Mouse (Mus musculus): ENCODE results near the gene Eif4a2. TPM values are rescaled to one million over a fixed set of nuclear protein-coding genes. Genes with fewer than 3 reads are reported as not detected.
A peak's percentile ranks its signal among the peaks of the same experiment; 100 is the strongest.

Gene Eif4a2
- total RNA-seq, 2 experiments from 2014 or later: 464 to 592 TPM

DNA sequence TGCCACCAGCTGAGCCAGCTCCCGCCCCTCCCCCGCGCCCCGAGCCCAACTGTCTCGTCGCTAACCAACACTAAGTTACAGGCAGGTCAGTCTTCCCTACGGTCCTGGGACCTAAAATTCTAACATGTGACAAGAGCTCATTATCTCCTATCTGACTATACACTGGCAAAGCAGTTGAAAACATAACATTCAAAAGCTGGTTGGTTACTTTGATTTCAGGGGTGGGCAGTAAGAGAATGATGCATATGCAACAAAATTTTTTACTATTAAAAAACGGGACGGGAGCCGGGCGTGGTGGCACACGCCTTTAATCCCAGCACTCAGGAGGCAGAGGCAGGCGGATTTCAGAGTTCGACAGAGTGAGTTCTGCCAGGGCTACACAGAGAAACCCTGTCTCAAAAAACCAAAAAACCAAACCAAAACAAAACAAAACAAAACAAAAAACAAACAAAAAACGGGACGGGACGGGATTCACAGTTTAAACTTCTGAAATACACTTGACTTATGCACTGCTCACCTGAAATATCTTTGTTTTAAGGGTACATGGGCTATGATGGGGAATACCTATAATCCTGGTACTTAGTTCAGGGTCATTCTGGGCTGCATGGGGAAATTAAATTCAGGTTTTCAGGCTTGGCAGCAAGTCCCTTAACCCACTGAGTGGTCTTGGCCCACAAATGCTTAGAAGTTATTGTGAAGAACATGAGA, 4.1 kb upstream of the Eif4a2 start:
- no peak for ATAC-seq (replicated peaks; ENCODE audit: poor library complexity)

DNA sequence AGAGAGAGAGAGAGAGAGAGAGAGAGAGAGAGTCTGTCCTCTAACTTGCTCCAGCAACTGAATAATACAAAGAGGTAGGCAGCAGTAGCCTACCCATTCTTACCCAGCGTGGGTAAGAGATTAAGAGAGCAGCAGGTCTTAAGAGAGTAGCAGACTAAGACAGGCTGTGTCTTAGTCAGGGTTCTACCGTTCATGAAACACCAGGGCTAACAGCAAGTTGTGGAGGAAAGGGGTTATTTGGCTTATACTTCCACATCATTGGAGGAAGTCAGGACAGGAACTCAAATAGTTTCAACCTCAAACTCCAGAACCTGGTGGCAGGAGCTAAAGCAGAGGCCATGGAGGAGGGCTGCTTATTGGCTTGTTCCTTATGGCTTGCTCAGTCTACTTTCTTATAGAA, 3.4 kb upstream of the Eif4a2 start:
- ATAC-seq (replicated peaks; ENCODE audit: poor library complexity): no peak

DNA sequence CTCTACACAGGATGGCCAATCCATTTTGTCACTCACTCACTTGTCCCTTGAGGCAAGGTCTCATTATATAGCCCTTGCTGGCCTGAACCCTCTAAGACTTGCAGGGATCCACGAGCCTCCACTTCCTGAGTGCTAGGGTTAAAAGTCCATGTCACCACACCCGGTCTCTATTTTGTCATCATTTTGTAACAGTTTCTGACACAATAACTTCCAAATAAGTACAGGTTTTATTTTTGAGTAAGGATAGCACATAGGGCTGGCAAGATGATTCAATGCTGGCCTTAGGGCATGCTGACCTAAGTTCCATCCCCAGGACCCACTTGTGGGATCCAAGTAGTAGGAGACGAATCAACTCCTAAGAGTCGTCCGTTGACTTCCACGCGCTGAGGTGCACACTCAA, 1.1 kb upstream of the Eif4a2 start:
- ATAC-seq (replicated peaks; ENCODE audit: poor library complexity): no peak

DNA sequence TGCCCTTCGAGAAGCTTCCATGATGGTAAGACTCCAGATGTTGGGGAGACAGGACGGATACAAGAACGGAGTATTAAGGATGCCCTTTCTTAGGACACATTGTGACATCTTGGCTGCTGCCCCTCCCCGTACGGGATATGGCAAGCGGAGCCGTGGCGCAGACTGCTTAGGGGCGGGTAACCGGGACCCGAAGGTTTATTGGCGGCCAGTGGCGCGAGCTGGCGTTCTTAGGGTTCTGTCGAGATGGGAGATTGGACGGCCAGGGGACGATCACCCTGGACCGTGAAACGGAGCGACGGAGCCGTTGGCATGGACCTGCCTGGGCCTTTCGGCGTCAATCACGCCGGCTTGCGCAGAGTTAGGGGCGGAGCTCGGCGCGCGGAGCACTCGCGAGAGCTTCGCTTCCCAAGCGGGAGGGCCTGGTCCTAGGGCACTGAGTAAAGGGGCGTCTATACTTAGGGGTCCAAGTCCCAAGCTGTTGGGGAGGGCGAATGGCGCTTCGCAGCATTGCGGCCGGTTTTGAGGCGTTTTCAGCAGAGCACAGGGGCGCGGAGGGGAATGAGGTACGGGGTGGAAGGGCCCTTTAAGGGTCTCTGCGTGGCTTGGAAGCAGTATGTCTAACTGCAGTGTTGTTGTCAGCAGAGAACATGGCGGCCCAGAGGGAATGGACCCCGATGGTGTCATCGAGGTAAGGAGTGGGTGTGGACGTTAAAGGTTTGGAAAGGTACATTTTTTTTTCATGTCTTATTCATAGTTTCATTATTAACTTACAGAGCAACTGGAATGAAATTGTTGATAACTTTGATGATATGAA, 909 bp downstream of the Eif4a2 start:
- peak; percentile 51 for ATAC-seq (replicated peaks; ENCODE audit: poor library complexity)

DNA sequence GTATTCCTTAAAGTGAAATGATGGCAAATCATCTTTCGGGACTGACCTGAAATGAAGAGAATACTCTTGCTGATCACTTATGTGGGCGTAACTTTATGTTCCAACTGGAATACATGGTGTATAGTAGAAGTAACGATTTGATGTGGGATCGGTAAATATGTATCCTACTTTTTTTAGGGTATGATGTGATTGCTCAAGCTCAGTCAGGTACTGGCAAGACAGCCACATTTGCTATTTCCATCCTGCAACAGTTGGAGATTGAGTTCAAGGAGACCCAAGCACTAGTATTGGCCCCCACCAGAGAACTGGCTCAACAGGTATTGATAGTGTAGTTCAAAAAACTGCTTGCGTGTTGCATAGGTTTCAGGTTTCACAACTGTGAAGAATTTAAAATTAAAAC, 1.7 kb downstream of the Eif4a2 start:
- no peak for ATAC-seq (replicated peaks; ENCODE audit: poor library complexity)

DNA sequence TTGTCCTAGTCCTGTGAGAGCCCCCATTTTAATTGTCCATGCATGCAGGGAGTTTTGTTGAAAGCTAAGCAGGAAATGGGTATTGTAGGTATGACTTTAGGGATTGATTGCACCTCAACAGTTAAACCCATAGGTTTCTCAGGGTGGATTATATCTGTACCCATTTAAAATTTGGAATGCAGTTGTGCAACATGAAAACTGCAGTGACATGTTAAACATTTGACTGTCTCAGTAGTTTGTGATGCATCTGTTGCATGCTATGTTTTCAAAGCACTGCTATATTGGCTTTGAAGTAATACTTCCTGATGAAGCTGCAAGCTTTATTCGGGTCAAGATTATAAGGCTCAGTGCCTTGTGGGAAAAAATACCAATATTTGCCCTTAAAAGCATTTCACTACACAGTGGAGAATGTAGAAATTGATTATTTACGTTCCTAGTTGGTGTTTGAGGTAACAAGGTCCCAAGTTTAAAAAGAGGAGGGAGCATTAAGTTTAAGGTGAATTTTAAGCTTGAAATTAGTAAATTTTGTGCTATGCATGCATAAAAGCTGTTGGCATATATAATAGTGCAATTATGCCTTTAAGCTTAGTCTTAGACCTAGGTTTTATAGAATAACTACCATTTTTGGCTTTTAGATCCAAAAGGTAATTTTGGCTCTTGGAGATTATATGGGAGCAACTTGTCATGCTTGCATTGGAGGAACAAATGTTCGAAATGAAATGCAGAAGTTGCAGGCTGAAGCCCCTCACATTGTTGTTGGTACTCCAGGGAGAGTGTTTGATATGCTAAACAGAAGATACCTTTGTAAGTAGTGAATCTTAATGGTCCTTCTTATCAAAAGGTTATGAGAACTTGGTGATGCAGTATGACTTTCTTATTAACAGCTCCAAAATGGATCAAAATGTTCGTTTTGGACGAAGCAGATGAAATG, 2.4 kb downstream of the Eif4a2 start:
- no peak for ATAC-seq (replicated peaks; ENCODE audit: poor library complexity)

DNA sequence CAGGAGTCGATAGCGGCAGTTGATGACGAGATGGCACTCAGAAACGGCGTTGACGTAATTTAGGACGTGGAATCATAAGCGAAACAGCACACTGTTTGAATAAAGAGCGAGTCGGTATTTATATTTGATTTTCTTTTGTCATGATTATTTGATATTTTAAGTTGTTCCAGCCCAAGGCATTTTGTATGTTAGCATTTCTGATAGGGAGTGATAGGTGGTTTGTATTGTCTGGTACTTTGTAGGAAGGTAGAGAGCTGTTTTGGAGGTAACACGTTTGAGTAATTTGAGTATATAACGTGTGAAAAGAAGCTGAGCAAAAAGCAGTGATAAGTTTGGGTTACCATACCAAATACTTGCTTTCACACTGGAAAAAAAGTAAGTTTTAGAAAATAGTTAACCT, 5.1 kb downstream of the Eif4a2 start:
- ATAC-seq (replicated peaks; ENCODE audit: poor library complexity): no peak

DNA sequence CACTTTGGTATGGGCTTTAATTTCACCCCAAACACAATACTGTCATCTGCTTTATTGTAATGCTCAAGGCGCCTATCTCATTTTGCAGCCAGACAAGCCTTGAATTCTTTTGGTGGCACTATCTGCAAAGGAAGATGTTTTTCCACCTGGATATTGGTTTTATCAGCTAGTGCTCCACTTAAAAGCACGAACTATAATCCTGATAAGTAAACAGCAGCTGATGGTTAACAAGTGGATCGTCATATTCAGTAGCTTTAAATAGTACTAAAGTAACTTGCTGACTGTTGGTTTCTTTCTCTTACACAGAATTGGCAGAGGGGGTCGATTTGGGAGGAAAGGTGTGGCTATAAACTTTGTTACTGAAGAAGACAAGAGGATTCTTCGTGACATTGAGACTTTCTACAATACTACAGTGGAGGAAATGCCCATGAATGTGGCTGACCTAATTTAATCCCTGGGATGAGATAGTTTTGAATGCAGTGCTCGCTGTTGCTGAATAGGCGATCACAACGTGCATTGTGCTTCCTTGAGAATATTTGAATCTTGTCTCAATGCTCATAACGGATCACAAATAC, 5.7 kb downstream of the Eif4a2 start:
- no peak for ATAC-seq (replicated peaks; ENCODE audit: poor library complexity)

DNA sequence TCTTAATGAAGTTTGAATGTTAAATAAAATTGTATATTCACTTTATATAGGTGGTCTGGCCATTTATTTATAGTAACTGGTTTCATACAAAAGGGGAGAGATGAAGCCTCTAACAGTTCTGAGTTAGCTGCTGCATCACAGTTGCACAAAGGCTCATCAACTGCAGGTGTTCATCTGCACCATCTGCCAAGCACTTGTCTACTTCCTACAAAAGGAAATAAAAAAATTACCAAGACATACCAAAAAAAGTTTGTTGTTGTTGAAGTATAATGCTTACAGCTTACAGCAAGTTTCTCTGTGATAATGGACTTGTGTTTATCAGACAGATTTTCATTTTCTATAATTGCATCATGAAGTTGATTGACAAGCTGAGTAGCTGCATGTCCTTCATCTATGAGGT, 6.7 kb downstream of the Eif4a2 start:
- peak; percentile 27 for ATAC-seq (replicated peaks; ENCODE audit: poor library complexity)

DNA sequence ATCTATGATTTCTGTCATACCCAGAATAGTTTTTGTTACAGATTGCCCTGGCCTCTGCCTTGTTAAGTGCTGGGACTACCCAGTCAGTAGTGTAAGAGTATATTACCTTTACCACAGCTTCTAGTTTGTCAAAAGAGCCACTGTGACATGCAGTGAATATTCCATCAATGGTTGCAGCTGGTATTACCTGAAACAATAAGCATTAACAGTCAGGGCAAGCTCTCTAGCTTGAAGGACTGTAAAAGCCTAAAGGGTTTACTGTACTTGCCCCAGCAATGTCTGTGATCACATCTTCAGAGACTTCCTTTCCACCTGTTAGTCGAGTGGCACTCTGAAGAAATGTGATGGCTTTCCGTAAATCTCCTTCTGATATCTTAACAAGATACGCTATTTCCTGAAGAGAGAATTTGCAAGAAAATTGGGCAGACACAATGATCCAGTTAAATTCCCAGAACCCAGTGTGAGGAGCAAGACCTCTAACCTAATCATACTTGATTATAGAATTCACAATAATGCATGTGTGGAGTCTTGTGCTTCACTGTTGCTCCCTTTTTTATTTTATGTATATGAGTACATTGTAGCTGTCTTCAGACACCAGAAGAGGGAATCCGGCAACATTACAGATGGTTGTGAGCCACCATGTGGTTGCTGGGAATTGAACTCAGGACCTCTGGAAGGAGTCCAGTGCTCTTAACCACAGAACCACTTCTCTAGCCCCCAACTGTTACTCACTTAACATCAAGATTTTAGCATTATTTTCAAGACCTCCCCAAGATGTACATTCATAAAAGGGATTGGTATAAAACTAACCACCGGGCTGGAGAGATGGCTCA, 7.3 kb downstream of the Eif4a2 start:
- peak; percentile 33 for ATAC-seq (replicated peaks; ENCODE audit: poor library complexity)

DNA sequence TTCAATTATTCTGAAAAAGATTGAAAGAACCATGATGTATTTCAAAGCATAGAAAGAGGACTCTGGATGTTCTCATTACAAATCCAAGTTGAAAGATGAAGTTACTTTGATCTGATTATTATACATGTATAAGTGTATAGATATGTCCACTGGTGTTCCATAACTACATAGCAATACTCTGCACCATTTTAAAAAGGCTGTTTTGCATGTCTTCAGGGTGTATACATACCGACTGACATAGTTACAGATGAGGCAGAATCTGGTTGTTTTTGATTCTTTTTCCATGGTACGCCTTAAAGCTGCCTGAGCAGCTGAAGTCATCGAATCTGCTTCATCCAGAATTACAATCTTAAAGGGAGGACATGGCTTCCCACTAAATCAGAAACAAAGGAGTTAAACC, 8.2 kb downstream of the Eif4a2 start:
- ATAC-seq (replicated peaks; ENCODE audit: poor library complexity): no peak

DNA sequence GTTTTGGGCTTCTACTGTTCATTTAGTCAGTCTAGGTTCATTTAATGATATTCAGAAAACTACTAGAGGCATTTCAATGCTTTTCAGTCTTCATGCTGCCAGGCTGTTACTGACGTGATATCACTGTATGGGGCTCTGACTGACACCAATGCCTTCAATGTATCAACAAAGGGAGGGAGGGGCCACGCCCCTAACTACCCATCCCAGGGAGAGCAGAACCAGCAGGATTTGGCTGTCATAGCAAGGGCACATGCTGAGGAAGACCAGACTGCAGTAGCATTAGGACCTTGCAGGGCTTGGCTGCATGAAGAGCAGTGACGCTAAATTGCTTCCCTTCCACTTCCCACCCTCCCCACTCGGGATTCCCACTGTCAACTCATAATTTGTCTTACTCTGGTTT, 9.9 kb downstream of the Eif4a2 start:
- ATAC-seq (replicated peaks; ENCODE audit: poor library complexity): no peak

DNA sequence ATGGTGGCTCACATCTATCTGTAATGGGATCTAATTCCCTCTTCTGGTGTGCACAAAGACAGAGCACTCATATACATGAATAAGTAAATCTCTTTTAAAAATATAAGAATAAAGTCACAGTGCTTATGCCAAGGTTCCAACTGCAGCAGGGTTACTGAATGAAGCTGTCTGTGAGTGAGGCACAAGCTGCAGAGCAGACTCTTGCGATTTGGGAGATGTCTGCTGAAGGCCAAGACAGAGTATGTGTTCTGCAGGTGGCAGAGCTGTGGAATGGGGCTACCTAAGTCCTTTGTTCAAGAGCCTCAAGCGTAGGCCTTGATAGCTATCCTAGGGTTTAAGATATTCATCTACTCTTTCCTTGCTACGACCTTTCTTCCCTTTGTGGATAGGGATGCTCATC, 15.2 kb downstream of the Eif4a2 start:
- ATAC-seq (replicated peaks; ENCODE audit: poor library complexity): no peak

DNA sequence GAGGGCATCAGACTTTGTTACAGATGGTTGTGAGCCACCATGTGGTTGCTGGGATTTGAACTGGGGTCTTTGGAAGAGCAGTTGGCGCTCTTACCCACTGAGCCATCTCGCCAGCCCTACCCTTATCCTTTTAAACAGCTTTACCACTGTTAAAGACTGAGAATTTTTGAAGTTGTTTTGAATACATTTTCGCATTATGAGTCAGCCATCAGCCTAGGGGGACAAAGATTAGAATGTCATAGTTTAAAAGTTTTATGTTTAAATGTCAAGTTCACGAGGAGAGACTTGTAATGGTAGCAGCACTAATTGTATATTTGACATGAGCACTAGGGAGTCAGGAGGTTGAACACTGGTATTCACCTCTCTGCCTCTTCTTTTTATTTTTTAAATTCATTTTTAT, 15.9 kb downstream of the Eif4a2 start:
- no peak for ATAC-seq (replicated peaks; ENCODE audit: poor library complexity)

DNA sequence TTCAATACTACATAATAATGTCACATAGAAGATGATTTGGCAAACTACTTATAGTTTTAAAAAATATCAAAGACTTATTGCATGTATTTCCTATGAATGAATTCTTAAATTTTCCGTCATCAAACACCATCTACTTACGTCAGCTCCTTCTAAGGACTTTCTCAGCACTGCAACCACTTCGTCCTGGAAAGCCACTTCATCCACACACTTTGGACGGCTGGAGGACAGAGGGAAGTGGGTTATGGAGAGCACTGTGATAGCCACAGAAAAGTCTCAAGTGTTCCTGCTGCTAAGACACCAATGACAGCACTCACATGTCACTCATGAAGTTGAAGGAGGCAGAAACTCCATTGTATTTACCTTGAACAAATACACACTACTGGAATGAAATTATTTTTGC, 17.2 kb downstream of the Eif4a2 start:
- no peak for ATAC-seq (replicated peaks; ENCODE audit: poor library complexity)

DNA sequence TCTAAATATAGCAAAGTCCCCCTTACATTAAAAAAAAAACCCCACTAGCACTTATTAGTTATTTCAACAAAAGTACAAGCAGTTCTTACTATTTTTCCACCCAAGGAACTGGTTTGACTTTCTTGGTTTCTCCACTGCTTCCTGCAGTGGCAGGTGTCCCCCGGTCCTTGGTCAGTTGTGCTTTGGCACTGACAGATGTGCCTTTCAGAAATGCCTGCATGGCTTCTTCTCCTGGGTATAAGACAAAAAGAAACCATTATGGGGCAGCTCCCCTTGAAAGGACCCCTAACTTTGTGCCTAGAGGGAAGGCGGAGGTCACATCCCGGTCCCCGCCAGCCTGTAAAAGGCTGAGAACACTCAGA, 20.0 kb downstream of the Eif4a2 start:
- peak; percentile 17; the same call in 1 of the 2 replicates for ATAC-seq (replicated peaks; ENCODE audit: poor library complexity)

DNA sequence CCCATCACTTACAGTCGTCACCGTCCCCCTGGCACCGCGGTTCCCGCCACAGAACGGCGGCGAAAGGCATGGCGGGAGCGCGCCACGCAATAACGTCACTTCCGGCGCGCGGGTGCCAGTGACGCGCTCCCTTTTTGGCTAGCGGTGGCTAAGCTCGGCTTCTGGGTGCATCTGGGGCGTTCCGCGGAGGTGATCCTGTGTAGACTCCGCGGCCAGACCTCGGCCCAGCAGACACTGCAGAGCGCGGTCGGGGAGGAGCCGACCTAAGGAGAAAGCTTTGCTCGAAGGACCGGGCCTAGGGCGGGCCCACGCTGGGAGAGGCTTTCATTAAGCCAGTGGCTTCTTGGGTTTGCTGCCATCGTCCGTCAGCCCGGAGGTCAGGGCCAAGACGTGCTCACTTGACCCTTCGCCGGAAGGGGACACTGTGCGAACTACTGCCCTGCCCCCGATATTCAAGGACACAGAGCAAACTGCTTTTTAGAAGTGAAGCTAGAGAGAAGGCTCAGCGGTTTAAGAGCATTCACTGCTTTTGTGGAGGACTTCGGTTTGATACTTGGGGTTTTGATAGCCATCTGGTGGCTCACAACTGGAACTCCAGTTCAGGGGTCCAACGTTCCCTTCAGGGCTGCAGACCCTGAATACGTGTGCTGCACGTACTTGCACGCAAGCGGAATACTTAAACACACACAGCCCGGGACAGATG, 20.6 kb downstream of the Eif4a2 start, which contains the start of gene Rfc4:
TSS of gene Rfc4 (minus strand) at position 65 of the 703 bp plus-strand sequence.
- ATAC-seq (replicated peaks; ENCODE audit: poor library complexity): peak; percentile 95

DNA sequence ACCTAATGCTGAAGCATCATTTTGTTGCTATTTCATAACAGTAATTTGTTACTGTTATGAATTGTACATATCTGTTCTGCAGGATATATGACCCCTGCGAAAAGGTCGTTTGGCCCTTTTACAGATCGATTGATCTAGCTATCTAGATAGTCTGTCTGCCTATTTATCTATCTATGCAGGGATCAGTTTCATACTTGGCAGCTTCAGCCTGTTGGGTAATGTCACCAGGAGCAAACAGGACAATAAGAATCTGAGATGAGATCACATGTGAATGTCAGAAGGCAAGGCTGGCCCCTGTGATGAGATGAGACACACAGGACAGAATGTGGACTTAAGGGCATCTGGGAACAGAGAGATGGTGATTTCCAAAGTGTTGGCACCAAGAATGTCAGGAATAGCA, 23.1 kb downstream of the Eif4a2 start:
- ATAC-seq (replicated peaks; ENCODE audit: poor library complexity): no peak

DNA sequence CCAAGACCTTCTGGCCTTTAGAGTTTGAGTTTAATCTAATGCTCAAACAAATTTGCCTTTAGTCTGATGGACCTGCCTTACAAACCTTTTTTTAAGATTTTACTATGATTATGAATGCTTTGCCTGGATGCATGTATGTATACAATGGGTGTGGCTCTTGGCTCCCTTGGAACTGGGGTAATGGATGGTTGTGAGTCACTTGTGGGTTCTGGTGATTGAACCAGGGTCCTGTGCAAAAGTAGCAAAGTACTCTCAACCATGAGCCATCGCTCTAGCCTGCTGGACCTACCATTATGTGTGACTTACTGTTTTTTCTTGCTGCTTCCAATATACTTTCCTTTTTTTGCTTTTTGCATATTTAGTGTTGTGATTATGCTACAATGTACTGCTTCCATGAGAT, 25.1 kb downstream of the Eif4a2 start:
- ATAC-seq (replicated peaks; ENCODE audit: poor library complexity): no peak

Data from megakaryocyte progenitor cell, adult 5-6 weeks (primary cell).